Mouse (Mus musculus): Measurements from ENCODE around the gene Pianp.

DNA sequence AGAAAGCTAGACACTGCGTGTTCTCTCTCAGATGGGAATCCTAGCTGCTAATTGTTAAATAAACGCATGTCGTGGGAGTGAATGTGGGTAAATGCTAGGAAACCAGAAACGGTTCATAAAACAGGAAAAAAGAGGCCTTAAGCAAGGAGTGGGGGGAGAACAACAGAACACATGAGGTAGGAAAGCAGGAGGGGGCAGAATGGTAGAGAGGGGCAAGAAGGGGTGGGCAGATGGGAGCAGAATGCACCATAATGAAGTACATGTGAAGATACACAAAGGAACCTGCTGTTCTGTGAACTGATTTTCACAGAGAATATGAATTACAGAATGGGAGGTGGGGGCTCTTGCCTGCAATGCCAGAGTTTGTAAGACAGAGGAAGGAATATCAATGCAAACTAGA lies 4.3 kb upstream of the Pianp start:
- TF ChIP-seq CTCF (IDR thresholded peaks at IDR 0.05) (no peak), POLR2A (IDR thresholded peaks at IDR 0.05; ENCODE audit: insufficient read depth, low read depth, low read length) (no peak)

Data from heart, adult 2 months (tissue).